Mouse (Mus musculus) limb, embryonic 12.5 days (tissue): ENCODE measurements around the gene Mttp. TPM values are rescaled to one million over a fixed set of nuclear protein-coding genes. Genes with fewer than 3 reads are reported as not detected.

Experiments
- ATAC-seq: fragments of 200-750 bp; cut with Nextera tagmentation; 2 replicates; pipeline ENCODE4 v1.8.0; 2017; ENCODE audit warnings: low read depth, moderate TSS enrichment; ENCODE audit not compliant: insufficient number of reproducible peaks, insufficient read depth, low FRiP score, low TSS enrichment
- H3K27ac ChIP-seq: fragments of 300-500 bp; sonication (generic); 2 replicates; pipeline ENCODE4 v1.5.1; 2016; ENCODE audit warnings: mild to moderate bottlenecking, moderate library complexity
- H3K27me3 ChIP-seq: fragments of 300-500 bp; sonication (generic); 2 replicates; pipeline ENCODE4 v1.6.1; 2016; ENCODE audit warnings: mild to moderate bottlenecking, moderate library complexity
- H3K36me3 ChIP-seq: fragments of 300-500 bp; sonication (generic); 2 replicates; pipeline ENCODE4 v1.6.1; 2016; ENCODE audit warnings: mild to moderate bottlenecking, moderate library complexity
- H3K4me1 ChIP-seq: fragments of 300-500 bp; sonication (generic); replicated peaks from 2 replicates; pipeline ENCODE4 v1.6.1; 2016
- H3K4me2 ChIP-seq: fragments of 300-500 bp; sonication (generic); 2 replicates; pipeline ENCODE4 v1.6.1; 2016; ENCODE audit warnings: mild to moderate bottlenecking, moderate library complexity
- H3K4me3 ChIP-seq: fragments of 300-500 bp; sonication (generic); replicated peaks from 2 replicates; pipeline ENCODE4 v1.5.1; 2016; ENCODE audit warnings: mild to moderate bottlenecking
- H3K9ac ChIP-seq: fragments of 300-500 bp; sonication (generic); replicated peaks from 2 replicates; pipeline ENCODE4 v1.6.1; 2016; ENCODE audit warnings: mild to moderate bottlenecking, moderate library complexity
- H3K9me3 ChIP-seq: fragments of 300-500 bp; sonication (generic); 2 replicates; pipeline ENCODE4 v1.6.1; 2016; ENCODE audit warnings: mild to moderate bottlenecking, moderate library complexity
- WGBS: fragments of 180-500 bp; shearing (Covaris S2); methylation state at CpG from one replicate; pipeline ENCODE4 v1.1.7; 2016; 5-methylcytosine and 5-hydroxymethylcytosine counted together
- polyA plus RNA-seq: library from polyadenylated mRNA; unstranded; fragments of >200 nt; fragmentation: Nextera tagmentation; extraction: Ambion mirVana; gene quantifications from 2 replicates; pipeline ENCODE4 v1.2.1, GENCODE M21; 2016

The Mttp gene
- polyA plus RNA-seq, 1 experiment from 2014 or later: 8.9 TPM

DNA sequence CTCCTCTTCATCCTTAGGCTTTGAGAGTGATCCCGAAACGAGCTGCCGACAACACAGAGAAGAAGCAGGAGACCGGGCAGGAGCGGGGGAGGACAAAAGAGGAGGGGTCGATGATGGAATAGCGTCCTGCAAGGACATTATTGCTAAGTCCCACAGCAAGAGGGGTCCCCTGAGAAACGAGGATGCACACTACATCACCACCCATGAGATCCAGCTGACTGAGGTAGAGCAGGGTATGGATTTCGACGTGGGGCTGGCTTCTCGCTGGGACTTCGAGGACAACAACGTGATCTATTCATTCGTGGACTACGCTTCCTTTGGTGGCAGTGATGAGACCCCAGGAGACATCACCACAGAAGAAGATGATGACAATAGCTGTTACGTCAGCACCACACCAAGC is 78.8 kb downstream of the Mttp start:
- no peak for ATAC-seq
- Histone ChIP-seq H3K4me2 (no peak overlapping the region), H3K9ac (no peak overlapping the region), H3K36me3 (no peaks in the 10 kb centered on the region), H3K4me3 (no peak overlapping the region), H3K9me3 (no peaks in the 10 kb centered on the region), H3K27ac (no peak overlapping the region), H3K27me3 (no peaks in the 10 kb centered on the region), H3K4me1 (peaks cover 29% of the 10 kb centered on the region)
- WGBS: 83% methylated on average over 16 of the region's 16 CpGs

DNA sequence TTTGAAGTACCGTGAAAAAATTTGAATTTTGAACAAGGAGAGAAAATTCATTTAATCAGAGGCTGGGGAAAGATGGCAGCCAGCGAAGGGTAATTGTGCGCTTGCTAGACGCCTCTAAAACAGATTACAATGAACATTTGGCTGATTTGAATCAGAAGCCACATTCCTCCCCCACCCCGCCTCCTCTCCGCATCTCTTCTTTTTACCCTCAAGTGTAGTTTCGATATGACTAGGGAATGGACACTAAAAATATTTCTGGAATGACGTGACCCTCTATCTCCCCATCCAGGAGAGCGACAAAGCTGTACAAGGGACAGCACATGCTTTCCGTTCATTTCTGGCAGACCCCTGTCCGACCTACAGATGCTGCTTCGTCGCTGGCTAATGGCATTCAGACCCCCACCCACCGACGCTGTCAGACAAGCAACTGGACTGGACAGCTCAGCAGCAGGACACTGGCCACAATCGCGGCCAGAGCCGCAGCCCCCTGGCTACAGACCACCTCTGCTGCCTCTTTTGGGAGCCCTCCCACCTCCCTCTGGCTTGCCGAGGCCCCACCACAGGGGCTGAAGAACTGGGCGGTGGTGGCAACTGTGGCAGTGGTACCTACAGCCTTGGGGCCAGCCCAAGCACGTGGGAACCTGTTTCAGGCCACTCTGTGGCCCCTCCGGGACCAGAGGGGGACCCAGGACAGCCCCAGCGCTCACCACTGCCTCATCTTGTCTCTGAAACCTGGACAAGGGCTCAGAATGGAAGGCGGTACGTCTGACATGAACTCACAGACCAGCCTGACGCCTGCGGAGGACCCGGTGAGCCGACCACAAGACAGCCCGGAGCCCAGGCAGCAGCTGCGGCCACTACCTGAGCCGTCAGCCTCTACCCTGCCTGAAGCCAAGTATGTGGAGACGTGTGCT is 79.8 kb downstream of the Mttp start, which contains the start of gene 1110002E22Rik:
Gene 1110002E22Rik, plus strand, starts transcription at position 321 of the 914 bp plus-strand sequence.
- Histone ChIP-seq H3K36me3 (no peaks in the 10 kb centered on the region), H3K9me3 (no peaks in the 10 kb centered on the region), H3K9ac (no peak within 1 kb of the TSS), H3K27ac (no peak within 1 kb of the TSS), H3K4me1 (peaks cover 22% of the 10 kb centered on the region), H3K4me2 (no peak within 1 kb of the TSS), H3K27me3 (no peaks in the 10 kb centered on the region), H3K4me3 (no peak within 1 kb of the TSS)
- WGBS: 78% methylated on average over 33 of the region's 33 CpGs
- no peak for ATAC-seq

DNA sequence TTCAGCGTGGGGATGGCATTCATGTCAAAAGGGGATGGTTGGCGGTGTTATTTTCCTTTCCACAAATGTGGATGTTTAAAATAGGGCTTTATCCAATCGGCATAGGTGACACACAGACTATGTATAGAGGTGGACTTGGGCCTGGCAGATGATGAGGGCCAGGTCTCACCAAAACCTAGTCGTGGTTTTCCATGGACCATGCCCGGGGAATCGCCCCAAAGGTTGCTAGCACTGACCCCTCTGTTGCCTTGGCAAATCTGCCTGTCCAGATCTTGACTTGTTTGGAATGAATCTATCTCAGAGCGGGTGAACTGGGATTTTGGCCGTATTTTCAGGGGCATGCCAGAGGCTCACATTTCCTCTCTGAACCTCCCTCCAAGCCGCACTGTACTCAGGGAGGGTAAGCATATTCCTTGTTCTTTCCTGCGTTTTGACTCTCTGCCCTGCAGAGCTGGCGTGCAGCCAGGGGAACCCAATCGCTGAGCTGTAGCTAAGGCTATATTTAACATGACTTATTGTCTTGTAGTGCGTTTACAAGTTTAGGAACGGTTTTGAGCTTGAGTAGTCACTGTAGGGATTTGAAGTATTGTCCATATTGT is 80.9 kb downstream of the Mttp start:
- WGBS: 60% methylated on average over 14 of the region's 14 CpGs
- H3K4me3 ChIP-seq: no peak overlapping the region
- H3K9me3 ChIP-seq: no peaks in the 10 kb centered on the region
- no peak overlapping the region for H3K4me2 ChIP-seq
- H3K27me3 ChIP-seq: no peaks in the 10 kb centered on the region
- ATAC-seq: no peak
- peaks cover 20% of the 10 kb centered on the region for H3K4me1 ChIP-seq
- H3K9ac ChIP-seq: no peak overlapping the region
- H3K36me3 ChIP-seq: no peaks in the 10 kb centered on the region
- no peak overlapping the region for H3K27ac ChIP-seq

DNA sequence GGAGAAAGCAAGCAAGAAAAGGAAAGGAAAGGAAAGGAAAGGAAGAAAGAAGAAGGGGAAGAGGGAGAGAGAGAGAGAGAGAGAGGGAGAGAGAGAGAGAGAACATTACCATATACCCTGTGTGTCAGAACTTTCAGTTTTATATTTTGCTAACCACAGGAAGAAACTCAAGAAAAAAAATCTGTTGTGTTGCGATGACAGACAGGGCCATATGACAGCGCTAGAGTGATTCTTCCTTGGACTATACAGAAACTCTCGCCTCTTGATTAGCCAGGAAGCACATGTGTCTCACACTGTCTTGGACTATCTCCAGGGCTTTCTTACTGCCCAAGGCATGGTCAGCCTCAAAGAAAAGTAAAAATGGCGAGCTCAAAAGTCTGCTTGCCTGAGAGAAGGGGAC is 82.1 kb downstream of the Mttp start:
- no peaks in the 10 kb centered on the region for H3K9me3 ChIP-seq
- no peak overlapping the region for H3K9ac ChIP-seq
- H3K4me1 ChIP-seq: peaks cover 20% of the 10 kb centered on the region
- no peaks in the 10 kb centered on the region for H3K27me3 ChIP-seq
- no peak overlapping the region for H3K4me3 ChIP-seq
- no peak for ATAC-seq
- no peaks in the 10 kb centered on the region for H3K36me3 ChIP-seq
- H3K27ac ChIP-seq: no peak overlapping the region
- no peak overlapping the region for H3K4me2 ChIP-seq
- WGBS: 82% methylated on average over 4 of the region's 4 CpGs

DNA sequence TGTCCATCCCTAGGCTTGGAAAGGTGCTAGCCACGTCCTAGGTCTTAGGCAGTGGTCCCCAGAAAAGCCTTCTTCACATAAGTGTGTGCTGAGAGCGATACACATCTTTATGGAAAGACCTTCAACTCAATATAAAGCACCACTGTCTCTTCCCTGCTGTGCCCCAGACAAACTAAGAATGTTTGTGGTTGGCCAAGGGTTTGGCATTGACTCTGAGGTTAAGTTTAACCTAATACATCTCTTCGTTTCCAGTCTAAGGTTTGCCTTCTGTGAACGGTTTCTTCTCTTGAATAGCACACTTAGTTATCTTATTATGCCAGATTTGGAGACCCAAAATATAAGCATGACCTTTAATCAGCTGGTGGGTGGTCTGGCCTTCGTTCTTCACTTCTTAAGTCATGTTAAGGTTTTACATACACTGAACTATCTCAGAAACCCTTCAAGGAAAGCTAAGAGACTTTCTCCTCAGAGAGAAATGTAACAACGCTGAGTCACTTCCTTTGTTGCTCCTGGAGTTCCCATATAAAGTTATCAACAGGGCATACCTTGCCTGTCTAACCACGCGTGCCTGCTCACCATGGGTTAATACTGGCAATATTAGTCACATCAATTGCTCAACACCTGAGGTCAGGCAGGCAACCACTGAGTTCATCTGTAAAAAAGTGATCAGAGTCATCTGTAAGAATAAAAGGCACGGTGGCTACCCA is 83.4 kb downstream of the Mttp start:
- Histone ChIP-seq H3K27ac (no peak overlapping the region), H3K36me3 (no peaks in the 10 kb centered on the region), H3K4me3 (no peak overlapping the region), H3K27me3 (no peaks in the 10 kb centered on the region), H3K9me3 (no peaks in the 10 kb centered on the region), H3K4me1 (peaks cover 19% of the 10 kb centered on the region), H3K4me2 (no peak overlapping the region), H3K9ac (no peak overlapping the region)
- WGBS: 86% methylated on average over 9 of the region's 9 CpGs
- no peak for ATAC-seq

DNA sequence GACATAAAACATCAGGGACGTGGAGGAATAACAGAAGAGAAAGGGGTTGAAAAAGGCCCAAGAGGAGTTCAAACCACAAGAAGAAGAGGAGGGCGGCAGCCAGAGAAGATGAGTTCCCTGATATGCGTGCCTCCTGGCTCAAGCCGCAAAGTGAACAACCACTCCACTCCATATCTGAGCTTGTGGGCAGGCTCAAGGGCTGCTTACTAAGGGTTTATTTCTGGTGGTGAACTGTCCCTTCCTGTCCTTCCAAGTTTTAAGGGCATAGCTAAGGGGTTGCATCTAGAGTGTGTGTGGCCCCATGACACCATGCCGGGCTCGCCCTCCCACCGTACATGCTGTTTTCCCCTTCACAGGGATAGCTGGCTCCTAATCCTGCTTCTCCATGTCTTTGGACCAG is 84.3 kb downstream of the Mttp start:
- no peak overlapping the region for H3K4me2 ChIP-seq
- H3K9ac ChIP-seq: no peak overlapping the region
- no peak for ATAC-seq
- no peaks in the 10 kb centered on the region for H3K9me3 ChIP-seq
- H3K36me3 ChIP-seq: no peaks in the 10 kb centered on the region
- 93% methylated on average over 7 of the region's 7 CpGs for WGBS
- H3K4me3 ChIP-seq: no peak overlapping the region
- H3K4me1 ChIP-seq: peaks cover 17% of the 10 kb centered on the region
- H3K27me3 ChIP-seq: no peaks in the 10 kb centered on the region
- H3K27ac ChIP-seq: no peak overlapping the region

DNA sequence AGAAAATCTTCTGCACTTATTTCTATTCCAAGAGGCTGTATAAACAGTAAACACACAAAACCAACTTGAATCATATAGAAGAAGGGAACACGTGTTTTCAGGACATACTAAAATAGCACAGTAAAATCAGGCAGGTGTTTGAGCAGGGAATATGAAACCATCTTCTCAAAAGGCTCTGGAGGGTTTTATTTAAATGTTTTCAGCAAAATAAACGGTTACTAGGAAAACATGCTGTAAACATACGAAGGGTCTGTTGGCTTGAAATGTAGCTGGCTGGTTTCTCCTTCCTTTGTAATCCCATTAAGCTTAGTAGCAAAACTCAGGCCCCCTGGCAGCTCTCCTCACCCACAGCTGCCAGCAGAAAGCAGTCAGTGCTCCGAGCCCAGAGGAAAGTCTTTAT is 86.5 kb downstream of the Mttp start:
- Histone ChIP-seq H3K27me3 (no peaks in the 10 kb centered on the region), H3K36me3 (no peaks in the 10 kb centered on the region), H3K9ac (no peak overlapping the region), H3K4me3 (no peak overlapping the region), H3K4me1 (0 out of 2 replicates have a peak, but pooled peaks cover 3% of the 10 kb centered on the region), H3K4me2 (no peak overlapping the region), H3K9me3 (no peaks in the 10 kb centered on the region), H3K27ac (no peak overlapping the region)
- no peak for ATAC-seq
- WGBS: 36% methylated on average over 4 of the region's 4 CpGs

DNA sequence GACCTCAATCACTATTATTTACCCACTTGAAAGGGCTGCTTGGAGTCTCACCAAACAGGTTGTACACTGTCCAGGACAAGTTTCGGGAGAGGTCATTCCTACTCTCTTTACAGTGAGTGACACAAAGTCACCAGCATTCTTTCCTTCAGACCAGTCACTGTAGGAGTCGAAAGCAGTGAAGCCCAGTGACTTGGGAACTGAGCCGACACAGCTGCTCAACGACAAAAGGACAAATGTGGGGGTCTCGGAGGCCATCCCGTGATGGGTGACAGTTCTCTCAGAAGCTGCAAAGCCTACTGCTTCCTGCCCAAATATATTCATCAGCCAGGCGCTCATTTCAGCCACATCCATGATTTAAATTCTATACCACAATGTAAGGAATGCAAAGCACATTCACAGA is 87.8 kb downstream of the Mttp start:
- Histone ChIP-seq H3K36me3 (no peaks in the 10 kb centered on the region), H3K27ac (no peak overlapping the region), H3K4me2 (no peak overlapping the region), H3K9ac (no peak overlapping the region), H3K27me3 (no peaks in the 10 kb centered on the region), H3K4me1 (0 out of 2 replicates have a peak, but pooled peaks cover 3% of the 10 kb centered on the region), H3K9me3 (no peaks in the 10 kb centered on the region), H3K4me3 (no peak overlapping the region)
- WGBS: 77% methylated on average over 7 of the region's 7 CpGs
- no peak for ATAC-seq

DNA sequence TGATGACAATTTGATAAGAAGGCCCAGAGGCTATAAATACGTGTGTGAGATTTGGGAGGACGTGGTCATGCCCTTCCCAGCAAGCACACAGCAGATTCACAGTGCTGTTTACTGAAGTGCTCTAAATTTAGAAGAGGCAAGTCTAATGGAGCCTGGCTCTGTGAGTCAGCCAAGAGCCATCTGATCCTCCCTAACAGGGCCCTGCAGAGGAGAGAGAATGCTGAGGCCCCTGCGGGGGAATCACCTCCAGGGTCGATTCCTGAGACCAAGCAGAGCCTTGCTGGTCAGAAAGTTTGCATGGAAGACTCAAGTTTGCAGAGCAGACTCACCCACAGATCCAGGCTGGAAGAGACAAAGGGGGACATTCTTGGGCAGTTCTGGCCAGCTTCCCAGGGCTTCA is 90.8 kb downstream of the Mttp start:
- WGBS: 25% methylated on average over 4 of the region's 4 CpGs
- no peak overlapping the region for H3K9ac ChIP-seq

DNA sequence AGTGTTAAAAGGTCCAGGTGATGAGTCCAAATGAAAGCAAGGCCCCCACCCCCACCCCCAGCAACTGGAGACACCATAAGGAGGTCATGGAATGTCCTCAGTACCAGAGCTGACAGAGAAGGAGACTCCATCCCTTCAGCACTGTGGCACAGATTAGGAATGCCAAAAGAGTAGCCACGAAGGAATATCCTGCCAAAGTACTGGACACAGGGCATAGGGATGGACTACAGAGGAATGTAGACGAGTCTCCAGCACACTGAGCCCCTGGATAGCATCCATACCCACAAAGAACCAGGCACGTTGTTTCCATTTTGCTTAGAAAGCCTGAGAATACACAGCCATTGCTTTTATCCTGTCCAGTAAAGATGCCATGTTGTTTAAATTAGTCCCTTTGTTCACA is 93.3 kb downstream of the Mttp start:
- H3K36me3 ChIP-seq: no peaks in the 10 kb centered on the region
- no peak overlapping the region for H3K4me3 ChIP-seq
- H3K4me2 ChIP-seq: no peak overlapping the region
- H3K27ac ChIP-seq: no peak overlapping the region
- H3K27me3 ChIP-seq: no peaks in the 10 kb centered on the region
- H3K9ac ChIP-seq: no peak overlapping the region
- ATAC-seq: no peak
- no peaks in the 10 kb centered on the region for H3K9me3 ChIP-seq
- peaks cover 3% of the 10 kb centered on the region; the same call in 1 of the 2 replicates for H3K4me1 ChIP-seq
- 76% methylated on average over 3 of the region's 3 CpGs for WGBS

More for the DNA sequence above, 90.8 kb downstream of the Mttp start:
- no peaks in the 10 kb centered on the region for H3K9me3 ChIP-seq
- no peak for ATAC-seq
- no peaks in the 10 kb centered on the region for H3K36me3 ChIP-seq
- H3K27ac ChIP-seq: no peak overlapping the region
- H3K4me2 ChIP-seq: no peak overlapping the region
- no peaks in the 10 kb centered on the region for H3K27me3 ChIP-seq
- H3K4me3 ChIP-seq: no peak overlapping the region
- H3K4me1 ChIP-seq: peaks cover 3% of the 10 kb centered on the region; the same call in 1 of the 2 replicates

DNA sequence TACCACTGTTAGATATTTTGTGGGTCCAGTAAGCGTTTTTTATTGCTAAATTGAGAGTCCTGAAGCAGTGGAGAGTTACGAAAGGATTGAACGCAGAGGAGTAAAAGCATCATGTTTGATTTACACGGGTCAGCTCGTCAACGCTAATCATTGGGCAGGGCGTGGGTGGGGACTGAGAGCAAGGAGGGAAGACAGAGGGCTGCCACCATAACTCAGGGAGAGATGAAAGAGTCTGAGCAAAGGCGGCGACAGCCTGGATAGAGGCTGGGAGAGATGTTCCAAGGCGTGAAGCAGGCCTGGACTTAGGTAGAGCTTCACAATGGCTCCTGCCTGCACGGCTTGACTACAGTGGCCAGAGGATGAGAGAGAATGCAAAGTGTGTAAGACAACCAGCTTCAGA is 94.0 kb downstream of the Mttp start:
- no peaks in the 10 kb centered on the region for H3K36me3 ChIP-seq
- ATAC-seq: no peak
- H3K27ac ChIP-seq: no peak overlapping the region
- no peaks in the 10 kb centered on the region for H3K27me3 ChIP-seq
- no peak overlapping the region for H3K4me2 ChIP-seq
- 22% methylated on average over 11 of the region's 11 CpGs for WGBS
- no peaks in the 10 kb centered on the region for H3K9me3 ChIP-seq
- no peak overlapping the region for H3K4me3 ChIP-seq
- peaks cover 3% of the 10 kb centered on the region; the same call in 1 of the 2 replicates for H3K4me1 ChIP-seq
- no peak overlapping the region for H3K9ac ChIP-seq
